Mouse (Mus musculus) adrenal gland, postnatal 25 days (tissue): Measurements from ENCODE around the gene Gfi1b. TPM values are rescaled to one million over a fixed set of nuclear protein-coding genes. Genes with fewer than 3 reads are reported as not detected.

Experiments
- microRNA-seq, 2 experiments: library from miRNA; unstranded; fragments of <30 nt; microRNA quantifications; one replicate each; pipeline ENCODE4 v1.2.0; 2021
- total RNA-seq: library from RNA; stranded (reverse); gene quantifications from 2 replicates; pipeline ENCODE4 v1.2.3, GENCODE M21; 2021

The Gfi1b gene
- total RNA-seq, 1 experiment from 2014 or later = not detected

Small RNA genes within 50 kb of the gene (microRNA-seq; reads per million reads assigned to microRNA genes)
- gene Gm22824 = 0 reads per million in 2 experiments

Other genes starting within 250 kb of the Gfi1b start
- 5.5 and 9.6 TPM in 2 replicates for gene Ppp1r26, start 175.2 kb downstream of the Gfi1b start, total RNA-seq
- 1.0 TPM in 1 of 2 replicates, not detected in the other for gene 1700007K13Rik, start 155.7 kb downstream of the Gfi1b start, total RNA-seq
- gene Mrps2, start 153.9 kb downstream of the Gfi1b start, total RNA-seq = 52.4 and 61.8 TPM in 2 replicates
- 2.1 and 3.2 TPM in 2 replicates for gene Gbgt1, start 125.1 kb downstream of the Gfi1b start, total RNA-seq
- gene Gm10134, start 115.9 kb downstream of the Gfi1b start, total RNA-seq = 3.4 TPM in 1 of 2 replicates, not detected in the other
- 32.6 and 40.3 TPM in 2 replicates for gene Ralgds, start 108.9 kb downstream of the Gfi1b start, total RNA-seq
- 0.24 TPM in 1 of 2 replicates, not detected in the other for gene Cel, start 58.6 kb downstream of the Gfi1b start, total RNA-seq
- gene Gtf3c5, start 38.2 kb downstream of the Gfi1b start, total RNA-seq = 22.3 and 24.4 TPM in 2 replicates
- 22.3 and 22.8 TPM in 2 replicates for gene Tsc1, start 19.2 kb upstream of the Gfi1b start, total RNA-seq
- 1.5 TPM in 1 of 2 replicates, not detected in the other for gene Spaca9, start 77.7 kb upstream of the Gfi1b start, total RNA-seq
- gene Ak8, start 78.2 kb upstream of the Gfi1b start, total RNA-seq = not detected in 2 replicates
- 31.0 and 40.5 TPM in 2 replicates for gene Gtf3c4, start 218.4 kb upstream of the Gfi1b start, total RNA-seq
- gene Ddx31, start 218.4 kb upstream of the Gfi1b start, total RNA-seq = 9.8 and 10.6 TPM in 2 replicates